Mouse (Mus musculus) mouse trophoblast stem cell (cell line): ENCODE data around the gene Frs2.
"Not testable (repeated sequence)": the region's sequence is repeated elsewhere in the genome, so short reads cannot be mapped to it uniquely, and the experiment has no call there.

Source experiments
- in situ Hi-C, 2 experiments: fragments of 300-500 bp; cut with MseI, MboI; formaldehyde crosslinking; loops; 2 replicates in 1 of 2; 3 replicates in 1 of 2; pipeline ENCODE4 v1.15.1; 2025

Gene Frs2

DNA sequence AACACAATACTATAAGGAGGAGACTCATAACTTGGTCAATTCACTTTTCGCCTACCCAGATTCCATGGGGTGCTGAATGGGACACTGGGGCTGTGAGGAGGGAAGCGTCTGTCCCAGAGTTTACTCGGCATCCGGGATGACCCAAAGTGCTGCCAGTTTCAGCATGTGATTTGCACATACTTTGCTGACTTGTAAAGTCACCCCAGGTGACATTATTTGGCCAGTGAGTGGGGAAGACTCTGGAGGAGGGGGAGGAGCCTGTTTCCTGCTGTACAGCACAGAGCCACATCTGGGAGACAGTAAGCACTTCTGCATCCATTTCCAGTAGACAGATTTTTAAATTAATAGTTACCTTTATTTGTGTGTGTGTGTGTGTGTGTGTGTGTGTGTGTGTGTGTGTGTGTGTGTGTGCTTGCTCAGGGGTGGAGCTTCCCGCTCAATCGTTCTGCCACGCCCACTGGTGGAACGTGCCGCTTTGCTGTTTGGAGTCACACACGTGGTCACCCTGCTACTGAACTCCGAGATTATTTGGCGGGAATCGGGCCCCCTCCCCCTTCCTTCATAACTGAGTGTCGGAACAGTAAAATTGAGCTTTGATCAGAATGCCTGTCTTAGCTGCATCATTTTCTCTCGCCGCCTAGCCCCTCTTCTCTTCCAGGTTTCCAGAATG lies 104.7 kb downstream of the Frs2 start:
- in situ Hi-C loops: not testable (repeated sequence)

- in situ Hi-C loops: no loop called here
Measured at GRCm38 (mm10) chr10:117042295-117042694, 106.0 kb downstream of the Frs2 start.

GRCm38 (mm10) chr10:117040355-117040754 lies 108.0 kb downstream of the Frs2 start:
- in situ Hi-C loops: no loop called here

DNA sequence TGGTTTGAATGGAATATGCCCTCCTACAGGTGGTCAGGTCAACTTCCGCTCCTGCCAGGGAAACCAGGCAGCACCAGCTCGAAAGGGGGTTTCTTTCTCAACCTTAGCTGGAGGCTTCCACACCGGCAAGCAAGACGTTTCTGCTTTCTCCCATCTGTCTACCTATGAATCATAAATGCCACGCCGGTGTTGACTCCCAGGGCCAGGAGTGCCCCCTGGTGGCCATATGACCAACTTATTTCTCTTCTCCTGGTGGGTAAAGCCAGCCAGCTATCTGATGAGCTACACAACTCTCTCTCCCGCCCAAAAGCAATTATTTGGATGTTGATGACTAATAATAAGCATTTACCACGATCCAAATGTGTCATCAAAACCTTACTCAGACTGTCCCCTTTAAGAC lies 114.5 kb downstream of the Frs2 start:
- in situ Hi-C loops: no loop called here

- in situ Hi-C loops: no loop called here
Measured at GRCm38 (mm10) chr10:117031160-117031559, 117.2 kb downstream of the Frs2 start.

GRCm38 (mm10) chr10:117026176-117026575 lies 122.2 kb downstream of the Frs2 start:
- in situ Hi-C loops: no loop called here

GRCm38 (mm10) chr10:117025776-117026175 lies 122.6 kb downstream of the Frs2 start:
- in situ Hi-C loops: not testable (repeated sequence)

- in situ Hi-C loops: no loop called here
Measured at GRCm38 (mm10) chr10:117023693-117024092, 124.6 kb downstream of the Frs2 start.

DNA sequence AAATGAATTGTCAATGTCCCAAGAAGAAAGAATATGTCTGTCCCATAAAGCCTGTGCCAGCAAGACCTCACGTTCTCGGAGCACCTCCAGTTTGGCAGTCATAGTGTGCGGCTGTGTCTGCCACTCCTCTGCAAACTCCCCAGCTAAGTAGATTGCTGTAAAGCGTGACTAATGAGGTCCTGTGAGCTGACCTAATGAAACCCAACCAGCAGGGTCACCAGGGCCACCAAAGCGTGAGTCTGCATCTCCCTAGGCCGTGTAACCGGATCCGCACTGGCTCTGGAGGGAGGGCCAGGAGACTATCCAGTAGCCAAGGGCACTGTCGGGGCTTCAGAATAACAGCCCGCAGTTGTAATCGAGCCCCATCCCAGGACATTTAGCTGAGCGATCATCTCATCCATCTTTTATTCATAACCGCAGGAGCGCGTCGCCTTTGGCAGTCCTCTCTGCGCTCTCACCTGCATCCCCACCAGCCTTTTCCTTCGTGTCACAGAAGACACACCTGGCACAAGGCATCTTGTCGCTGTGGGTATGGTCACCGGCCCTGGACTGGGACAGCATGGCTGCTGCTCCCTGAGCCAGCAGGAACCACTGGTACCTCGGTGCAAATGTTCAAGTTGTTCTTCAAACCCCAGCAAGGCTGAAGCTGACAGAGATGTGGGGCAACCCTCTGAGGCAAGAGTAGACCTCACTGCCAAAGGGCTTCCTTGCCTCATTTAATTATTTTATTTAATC lies 127.1 kb downstream of the Frs2 start:
- in situ Hi-C loops: no loop called here
